Mouse (Mus musculus) gastrocnemius, postnatal 4 days (tissue): ENCODE results near the gene Gm20388. TPM values are rescaled to one million over a fixed set of nuclear protein-coding genes. Genes with fewer than 3 reads are reported as not detected.
"Not testable (repeated sequence)": the region's sequence is repeated elsewhere in the genome, so short reads cannot be mapped to it uniquely, and the experiment has no call there.

Experiments used
- DNase-seq, 2 experiments: peaks; one replicate each; pipeline ENCODE4 v3.0.0; 2021 to 2022; ENCODE audit warnings: low spot score in 2 of 2, mixed read lengths in 2 of 2
- total RNA-seq, 2 experiments: library from RNA; stranded (reverse); gene quantifications; 2 replicates each; pipeline ENCODE4 v1.2.3; 2021

Gene Gm20388
- total RNA-seq, 2 experiments from 2014 or later: 12.8 to 22.8 TPM

DNA sequence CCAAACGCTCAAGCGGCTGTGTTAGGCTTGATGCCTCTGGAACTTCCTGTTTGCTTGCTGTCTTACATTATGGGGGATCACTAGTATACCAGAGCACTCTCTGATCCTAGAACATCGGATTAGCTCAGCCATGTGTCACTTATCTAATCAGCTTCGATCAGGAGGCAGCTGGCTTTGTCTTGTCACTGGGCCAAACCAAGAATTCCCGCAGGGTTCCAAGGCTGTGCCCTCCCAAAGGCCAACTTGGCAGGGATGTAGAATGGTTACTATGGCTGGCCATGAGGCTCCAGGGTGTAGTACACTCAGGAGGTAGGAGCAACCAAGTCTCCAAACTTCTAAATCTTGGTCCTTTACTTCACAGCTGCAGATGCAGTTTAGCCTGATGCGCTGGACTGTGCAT lies 2656.1 kb downstream of the Gm20388 start:
- no peak for DNase-seq

DNA sequence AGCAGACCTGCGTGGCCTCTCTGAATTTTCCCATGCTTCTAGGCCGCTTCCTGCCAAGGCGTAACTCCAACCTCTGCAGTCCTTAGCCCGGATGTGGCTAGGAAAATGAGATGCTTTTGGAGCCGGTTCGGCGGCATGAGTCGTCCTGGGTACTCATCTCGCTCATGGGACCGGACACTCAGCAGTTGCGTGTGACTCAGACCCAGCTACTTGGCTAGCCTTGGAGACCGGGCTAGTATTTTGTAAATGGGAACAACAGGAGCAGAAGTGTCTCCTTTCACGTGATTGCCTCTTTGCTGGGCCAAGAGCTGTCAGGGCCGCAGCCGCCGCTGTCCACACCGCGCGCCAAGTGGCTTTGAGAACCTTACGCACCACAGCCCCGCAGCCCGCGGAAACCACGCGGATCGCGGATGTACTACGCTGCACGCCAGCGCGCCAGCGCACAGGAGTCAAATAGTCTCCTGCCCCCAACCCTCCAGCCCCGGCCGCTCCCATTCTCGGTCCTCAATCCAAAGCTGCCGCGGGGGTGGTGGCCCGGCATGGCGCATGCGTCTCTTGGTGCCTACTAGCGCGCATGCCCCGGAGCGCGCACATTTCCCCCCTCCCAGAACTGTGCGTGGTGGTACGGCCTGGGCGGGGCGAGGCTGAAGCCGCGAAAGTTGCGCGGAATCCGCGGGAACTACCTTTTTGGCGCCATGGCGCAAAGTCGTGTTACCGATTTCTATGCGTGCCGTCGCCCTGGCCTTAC lies 2656.9 kb downstream of the Gm20388 start, which contains the start of gene Cdt1:
Gene Cdt1 (plus strand): TSS at position 655 of the 748 bp plus-strand sequence.
- DNase-seq: peak; percentile 93 to 96

DNA sequence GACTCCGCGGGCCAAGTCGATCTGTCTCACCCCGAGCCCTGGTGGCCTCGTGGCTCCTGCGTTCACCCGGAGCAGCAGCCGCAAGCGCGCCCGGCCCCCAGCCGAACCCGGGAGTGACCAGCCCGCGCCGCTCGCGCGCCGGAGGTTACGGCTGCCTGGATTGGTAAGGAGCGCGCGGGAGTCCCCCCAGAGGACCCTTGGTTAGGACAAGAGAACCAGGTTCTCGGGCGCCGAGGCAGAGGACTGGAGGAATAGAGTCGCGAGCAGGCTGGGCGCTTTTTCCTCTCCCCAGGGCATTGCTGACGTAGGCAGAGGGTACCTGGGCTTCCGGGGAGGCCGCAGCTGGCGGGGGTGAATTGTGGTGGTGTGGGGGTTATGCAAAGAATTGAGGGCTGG lies 2657.5 kb downstream of the Gm20388 start:
- no peak for DNase-seq

DNA sequence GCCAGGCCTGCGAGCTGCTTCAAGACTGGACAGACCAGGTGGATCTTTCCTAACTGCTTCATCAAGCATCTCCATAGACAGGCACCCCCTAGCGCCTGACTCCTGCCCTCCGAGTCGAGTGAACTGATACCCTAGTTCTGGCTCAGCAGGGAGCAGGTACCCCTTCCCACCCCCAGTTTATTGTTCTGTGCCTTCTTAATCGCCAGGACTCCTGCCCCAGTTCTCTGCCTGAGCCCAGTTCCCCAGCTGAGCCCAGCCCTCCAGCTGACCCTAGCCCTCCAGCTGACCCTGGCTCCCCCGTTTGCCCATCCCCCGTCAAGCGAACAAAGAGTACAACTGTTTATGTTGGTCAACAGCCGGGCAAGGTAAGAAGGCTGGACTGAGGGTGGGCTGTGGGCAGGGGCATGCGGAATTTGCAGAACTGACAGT lies 2658.3 kb downstream of the Gm20388 start:
- DNase-seq: no peak

DNA sequence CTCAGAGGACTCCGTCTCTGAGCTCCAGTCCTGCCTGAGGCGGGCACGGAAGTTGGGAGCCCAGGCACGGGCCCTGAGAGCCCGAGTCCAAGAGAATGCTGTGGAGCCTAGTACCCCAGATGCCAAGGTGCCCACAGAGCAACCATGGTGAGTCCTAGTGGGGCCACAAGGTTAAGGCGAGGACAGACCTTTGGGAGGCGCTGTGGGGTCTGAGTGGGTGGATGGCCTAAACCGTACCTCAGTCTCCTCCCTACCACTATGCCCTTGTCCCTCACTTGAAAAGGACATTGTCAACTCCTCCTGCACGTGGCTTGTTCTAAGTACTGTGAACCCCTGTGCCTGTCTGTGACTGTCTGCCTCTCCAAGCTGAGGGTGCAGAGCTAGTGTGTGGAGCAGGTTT lies 2658.7 kb downstream of the Gm20388 start:
- no peak for DNase-seq

DNA sequence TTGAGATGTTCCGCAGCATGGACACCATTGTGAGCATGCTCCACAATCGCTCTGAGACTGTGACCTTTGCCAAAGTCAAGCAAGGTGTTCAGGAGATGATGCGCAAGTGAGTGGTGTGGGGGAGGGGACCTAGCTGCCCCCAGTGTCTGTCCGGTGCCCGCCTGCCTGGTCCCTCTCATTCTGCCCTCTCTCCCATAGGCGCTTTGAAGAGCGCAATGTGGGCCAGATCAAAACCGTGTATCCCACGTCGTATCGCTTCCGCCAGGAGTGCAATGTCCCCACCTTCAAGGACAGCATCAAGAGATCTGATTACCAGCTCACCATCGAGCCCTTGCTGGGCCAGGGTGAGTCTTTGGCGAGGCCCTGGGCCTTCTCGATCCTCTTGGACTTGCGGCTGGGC lies 2659.4 kb downstream of the Gm20388 start:
- DNase-seq: no peak

DNA sequence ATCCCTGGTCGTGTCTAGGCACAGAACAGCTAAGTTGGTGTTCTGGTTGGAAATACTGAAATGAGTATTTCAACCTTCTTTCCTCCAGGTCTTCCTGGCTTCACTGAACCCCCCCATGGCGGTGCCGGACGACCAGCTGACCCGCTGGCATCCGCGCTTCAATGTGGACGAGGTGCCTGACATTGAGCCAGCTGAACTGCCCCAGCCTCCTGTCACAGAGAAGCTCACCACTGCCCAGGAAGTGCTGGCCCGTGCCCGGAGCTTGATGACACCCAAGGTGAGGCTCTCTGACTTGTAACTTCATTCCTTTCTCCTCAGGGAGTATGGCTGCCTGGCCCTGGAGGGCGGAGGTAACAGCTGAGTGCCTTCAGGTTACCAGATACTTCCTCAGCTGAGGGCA lies 2660.5 kb downstream of the Gm20388 start:
- no peak for DNase-seq

DNA sequence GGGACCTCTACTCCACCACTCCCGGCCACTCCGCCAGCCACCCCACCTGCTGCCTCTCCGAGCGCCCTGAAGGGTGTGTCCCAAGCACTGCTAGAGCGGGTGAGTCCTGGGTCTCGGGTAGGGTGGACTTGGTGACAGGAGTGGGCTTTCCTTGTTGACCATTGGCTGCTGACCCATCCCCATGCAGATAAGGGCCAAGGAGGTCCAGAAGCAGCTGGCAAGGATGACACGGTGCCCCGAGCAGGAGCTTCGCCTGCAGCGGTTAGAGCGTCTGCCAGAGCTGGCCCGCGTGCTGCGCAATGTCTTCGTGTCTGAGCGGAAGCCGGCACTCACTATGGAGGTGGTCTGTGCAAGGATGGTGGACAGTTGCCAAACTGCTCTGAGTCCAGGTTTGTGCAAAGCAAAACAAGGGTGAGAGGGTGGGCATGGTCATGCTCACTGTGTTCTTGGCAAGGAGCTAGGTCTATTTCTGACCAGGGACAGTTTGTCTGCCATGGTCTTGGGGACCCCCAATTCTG lies 2661.2 kb downstream of the Gm20388 start:
- no peak for DNase-seq

DNA sequence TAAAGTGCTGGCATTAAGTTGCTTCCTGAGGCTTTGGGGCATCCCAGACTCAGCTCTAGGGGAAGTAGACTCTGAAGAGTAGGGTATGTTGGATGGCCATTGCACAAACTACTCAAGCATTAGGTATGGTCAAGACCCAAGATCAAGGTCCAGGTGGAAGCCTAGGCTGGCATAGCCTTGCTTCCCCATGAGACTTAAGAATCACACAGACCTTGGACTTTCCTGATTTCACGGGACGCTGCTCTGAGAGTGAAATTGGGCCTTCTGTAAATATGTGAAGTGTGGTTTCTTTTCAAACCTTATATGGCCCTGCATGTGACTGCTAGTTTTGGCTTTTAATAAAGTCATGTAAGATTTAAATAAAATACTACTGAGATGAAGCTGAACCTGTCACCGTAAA lies 2662.1 kb downstream of the Gm20388 start:
- DNase-seq: no peak

DNA sequence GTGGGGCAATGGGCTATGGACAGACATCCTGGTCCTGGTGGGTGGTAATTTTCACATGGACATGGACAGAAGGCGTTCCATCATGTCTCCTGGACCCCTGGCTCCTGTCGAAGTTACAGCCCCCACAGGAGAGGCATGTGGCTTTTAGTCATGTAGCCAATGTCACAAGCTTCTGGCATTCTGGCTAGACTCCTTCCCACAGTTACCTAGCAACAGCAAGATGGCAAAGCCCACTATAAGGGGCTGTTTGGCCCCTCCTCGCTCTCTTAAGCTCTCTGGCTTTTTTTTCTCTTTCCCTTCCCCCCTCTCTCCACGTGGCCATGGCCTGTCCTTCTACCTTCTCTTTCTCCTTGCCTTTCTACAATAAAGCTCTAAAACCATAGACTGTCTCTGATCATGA lies 2662.5 kb downstream of the Gm20388 start:
- not testable (repeated sequence) for DNase-seq

DNA sequence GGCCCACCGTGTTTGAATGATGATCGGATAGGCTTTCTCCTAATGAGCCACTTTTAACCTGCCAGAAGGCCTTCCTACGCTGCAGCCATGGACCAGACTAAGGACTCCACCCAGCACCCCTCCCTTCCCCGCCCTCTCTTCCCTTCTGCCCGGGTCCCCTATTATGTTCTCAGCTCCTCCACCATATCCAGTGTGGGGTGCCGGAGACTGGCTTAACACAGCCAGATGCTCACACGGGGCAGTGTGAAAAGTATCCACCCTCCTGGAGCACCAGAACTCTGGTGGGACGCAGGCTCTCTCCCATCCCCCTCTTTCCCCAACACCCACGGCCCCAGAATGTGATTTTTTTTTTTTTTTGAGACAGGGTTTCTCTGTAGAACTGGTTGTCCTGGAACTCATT lies 2662.9 kb downstream of the Gm20388 start:
- DNase-seq: no peak

DNA sequence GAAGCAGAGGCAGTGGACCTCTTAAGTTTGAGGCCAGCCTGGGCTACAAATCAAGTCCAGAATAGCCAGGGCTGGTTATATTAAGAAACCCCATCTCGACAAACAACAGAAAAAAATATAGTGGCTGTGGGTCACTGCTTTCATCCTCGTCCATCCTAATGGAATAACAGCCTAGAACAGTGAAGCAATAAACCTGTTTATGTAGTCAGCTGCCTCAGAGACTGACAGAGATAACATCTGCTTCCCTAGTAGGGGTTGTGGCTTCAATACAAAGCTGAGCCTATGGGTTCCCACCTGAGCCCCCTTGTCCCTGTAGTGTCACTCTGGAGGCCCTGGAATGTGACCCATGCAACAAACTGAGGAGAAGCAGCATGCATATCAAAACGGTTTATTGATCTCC lies 2663.6 kb downstream of the Gm20388 start:
- no peak for DNase-seq

DNA sequence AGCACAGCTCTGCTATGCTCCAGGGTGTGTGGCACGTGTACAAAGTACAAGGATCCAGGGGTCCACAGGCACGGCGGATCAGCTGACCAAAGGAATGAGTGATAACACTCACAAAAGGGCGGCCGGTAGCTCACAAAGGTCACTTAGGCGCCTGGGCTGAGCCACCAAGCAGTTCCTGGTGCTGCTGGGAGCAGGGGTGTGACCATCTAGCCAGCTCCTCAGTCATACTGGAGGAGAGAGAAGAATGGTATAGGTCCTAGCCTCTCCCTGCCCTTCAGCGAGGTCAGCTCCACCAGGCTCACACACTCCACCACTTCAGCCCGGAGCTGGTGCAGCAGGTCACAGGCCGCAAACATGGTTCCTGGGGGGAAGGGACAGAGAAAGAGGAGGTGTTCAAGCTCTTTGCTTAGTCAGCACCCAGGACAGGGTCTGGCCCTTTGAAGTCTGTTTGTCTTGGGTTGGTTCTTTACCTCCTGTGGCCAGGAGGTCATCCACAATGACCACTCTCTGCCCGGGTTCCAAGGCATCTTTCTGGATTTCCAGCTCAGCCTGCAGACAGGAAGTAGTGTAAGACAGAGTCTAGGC lies 2664.1 kb downstream of the Gm20388 start:
- no peak for DNase-seq

DNA sequence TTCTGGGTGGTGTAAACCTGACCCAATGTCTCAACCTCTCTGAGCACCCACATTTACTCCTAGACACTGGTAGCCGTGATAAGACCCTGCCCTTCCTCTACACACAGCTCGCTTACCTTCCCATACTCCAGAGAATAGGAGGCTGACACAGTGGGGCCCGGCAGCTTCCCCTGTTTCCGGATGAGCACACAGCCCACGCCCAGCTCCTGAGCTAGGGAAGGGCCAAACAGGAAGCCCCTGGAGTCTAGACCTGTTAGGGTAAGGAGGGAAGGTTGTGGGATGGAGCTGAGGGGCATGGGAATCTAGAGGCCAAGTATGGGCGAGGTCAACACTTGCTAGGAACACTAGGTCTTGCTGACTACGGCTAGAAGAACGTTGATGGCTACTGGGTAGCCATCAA lies 2664.6 kb downstream of the Gm20388 start:
- DNase-seq: no peak

DNA sequence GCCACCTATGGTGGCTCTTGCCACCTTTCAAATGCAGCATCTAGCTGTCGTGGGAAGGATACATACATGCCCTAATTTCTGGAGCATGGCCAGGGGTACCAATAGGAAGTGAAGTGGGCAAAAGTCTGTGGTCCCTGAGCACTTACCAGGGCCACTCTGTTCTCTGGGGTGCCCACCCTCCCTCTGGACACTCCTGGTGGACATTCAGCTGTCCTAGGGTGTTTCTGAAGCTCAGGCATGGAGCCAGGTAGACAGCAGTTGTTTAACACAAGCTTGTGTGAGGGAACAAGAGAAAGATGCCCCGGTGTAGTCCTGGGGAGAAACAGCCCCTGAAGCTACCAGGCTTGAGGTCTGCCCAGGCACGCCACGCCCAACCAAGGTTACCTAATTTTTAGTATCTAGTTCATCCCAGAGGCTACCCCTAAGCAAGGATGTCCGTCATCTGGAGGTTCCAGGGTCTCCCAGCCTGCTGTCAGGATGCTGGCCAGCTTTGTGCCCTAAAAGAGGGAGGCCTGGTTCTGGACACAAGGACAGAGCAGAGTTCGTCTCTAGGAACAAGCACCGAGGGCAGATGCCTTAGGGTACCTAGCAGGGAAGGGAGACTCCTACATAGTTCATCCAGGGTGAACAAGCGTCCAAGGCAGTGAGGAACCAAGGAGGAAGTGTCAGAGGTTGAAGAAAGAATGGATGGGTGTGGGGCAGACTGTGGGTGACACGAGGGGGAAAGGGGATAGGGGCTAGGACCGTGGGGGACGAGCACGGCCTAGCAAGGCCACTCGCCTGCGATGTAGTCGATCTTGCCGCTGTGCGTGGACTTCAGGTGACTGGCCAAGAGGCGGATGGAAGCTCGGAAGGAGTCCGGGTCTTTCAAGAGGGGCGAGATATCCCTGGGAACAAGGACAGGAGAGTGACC lies 2665.3 kb downstream of the Gm20388 start:
- no peak for DNase-seq

DNA sequence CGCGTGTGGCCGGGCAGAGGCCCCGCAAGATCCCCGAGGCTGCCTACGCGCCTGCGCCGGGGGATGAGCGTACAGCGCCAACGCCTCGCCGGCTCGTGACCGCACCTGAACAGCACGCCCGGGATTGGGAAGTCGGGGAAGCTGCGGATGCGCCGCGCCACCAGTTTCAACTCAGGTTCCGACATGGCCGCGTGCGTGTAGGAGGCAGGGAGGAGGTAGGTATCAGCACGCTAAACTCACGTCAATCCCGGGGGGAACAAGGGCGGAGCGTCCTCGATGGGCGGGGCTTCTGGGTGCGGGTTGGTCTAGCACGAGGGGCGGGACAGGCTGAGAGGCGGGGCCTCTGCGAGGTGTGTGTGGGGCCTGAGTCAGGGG lies 2666.0 kb downstream of the Gm20388 start, which contains the start of gene Aprt:
Gene Aprt (minus strand): TSS at position 262 of the 375 bp plus-strand sequence.
- DNase-seq: peak; percentile 74 to 88

DNA sequence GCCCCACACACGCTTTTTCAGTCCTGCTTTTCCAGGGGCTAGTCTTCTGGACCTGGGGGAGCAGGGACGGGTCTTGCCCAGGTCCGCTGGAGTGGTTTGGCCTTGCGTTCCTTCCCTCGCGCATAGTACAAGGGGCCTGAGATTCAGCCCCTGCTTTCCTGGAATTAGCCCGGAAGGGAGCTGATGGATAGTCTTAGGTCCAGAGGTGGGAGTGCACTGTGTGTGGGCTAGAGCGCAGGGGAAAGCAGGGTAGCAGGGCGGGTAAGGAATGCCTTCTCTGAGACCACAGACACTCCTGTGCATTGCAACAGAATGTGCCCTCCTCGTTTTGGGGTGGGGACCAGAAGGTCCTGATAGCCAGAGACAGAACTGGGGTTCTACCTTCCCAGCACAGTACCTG lies 2666.5 kb downstream of the Gm20388 start:
- DNase-seq: no peak

DNA sequence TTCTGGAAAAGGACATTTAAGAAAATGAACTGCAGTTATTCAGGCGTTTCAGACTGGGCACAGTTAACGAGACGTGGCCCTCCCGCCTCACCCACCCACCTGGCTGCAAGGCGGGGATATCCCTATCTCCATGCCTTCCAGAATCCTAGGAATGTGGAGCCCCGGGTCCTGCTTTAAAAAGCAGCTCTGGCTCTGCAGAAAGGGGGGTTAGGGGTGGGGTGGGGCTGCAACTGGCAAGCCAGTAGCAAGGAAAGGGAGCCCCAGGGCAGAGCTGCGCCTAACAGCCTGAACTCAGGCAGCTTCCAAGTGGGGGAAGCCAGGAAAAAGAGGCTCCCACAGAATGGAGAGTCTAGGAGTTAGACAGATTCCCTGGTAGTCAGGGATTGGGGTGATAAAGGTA lies 2668.6 kb downstream of the Gm20388 start:
- DNase-seq: no peak

DNA sequence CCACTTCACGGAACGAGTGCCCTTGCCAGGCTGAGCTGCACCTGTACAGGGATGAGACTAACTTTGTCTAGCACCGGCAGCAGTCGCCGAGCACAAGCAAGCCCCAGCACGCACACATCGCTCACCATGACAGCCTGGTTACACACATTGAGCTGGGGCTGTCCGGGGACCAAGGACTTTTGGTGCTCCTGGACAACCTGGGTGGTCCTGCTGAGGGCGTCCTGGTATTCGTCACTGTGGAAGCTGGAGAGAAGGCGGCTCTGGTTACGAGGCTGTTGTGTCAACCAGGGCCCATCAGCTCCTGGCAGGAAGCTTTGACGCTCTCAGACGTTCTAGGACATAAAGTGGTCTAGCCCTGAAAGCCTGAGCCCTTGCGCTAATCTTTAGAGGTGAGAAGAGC lies 2670.3 kb downstream of the Gm20388 start:
- DNase-seq: no peak

DNA sequence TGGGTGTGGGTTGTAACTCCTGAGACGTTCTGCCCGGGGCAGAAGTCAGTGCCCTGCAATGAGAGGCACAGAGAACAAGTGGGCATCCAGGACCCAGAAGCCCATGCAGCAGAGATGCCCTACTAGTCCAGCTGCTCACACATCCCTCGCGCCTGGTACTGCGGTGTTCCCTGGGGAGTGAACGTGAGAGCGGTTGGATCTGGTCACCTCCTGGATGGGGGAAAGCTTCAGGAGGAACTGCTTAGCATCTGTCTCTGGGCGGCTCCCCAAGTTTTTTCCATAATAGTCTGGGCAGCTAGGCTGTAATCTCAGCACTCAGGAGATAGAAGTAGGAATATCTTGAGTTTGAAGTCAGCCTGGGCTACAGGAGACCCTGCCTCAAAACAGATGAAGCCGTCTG lies 2674.3 kb downstream of the Gm20388 start:
- DNase-seq: no peak

DNA sequence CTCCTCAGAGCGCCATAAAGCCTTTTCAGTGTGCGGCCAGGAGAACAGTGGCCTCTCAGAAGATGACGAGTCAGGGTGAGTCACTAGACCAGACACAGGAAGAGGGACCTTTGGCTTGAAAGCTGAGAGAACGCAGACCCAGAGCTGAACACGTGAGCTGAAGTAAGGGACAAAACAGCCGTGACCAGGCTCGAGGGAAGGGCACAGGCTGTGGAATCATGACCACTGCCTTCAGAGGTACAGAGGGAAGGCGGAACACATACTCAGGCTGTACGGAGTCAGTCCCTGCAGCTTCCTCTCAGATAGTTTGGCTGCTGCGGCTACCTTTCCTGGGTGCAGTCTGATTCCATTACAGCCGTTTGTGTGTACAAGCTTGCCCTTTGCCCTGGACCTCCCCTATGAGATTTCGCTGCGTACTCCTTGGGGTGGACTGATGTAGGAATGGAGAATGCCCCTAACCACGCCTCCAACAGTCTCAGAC lies 2674.8 kb downstream of the Gm20388 start:
- DNase-seq: no peak

DNA sequence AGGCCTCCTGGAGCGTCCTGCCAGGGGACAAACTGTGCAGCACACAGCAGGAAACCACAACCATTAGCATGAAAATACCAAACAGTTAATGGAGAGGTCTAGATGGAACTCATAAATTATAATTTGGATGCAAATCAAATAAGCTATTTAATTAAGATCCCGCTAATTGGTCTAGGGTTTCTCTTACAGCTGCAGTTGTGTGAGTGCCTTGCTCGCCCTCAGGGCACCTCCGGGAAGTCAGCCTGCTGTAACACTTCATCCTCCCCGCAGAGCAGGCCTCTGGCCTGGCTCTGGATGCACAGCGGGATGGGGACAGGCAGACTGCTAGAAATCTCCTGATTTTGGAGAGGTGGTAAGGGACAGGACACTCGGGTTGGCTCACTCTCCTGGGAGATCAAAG lies 2675.5 kb downstream of the Gm20388 start:
- no peak for DNase-seq
